Mouse (Mus musculus) liver, embryonic 14 days (tissue): ENCODE data around the gene Etv1. TPM values are rescaled to one million over a fixed set of nuclear protein-coding genes. Genes with fewer than 3 reads are reported as not detected.

ENCODE experiments used
- polyA plus RNA-seq: library from polyadenylated mRNA; depleted of rRNA; stranded (reverse); fragments of >200 nt; gene quantifications from 2 replicates; pipeline ENCODE4 v1.2.3, GENCODE M21; 2012; rRNA removed

The Etv1 gene
- polyA plus RNA-seq, result 0.18 and 0.28 TPM in 2 replicates

GRCm38 (mm10) chr12:38779186-38779777 is at the start of gene Etv1:
Etv1 (plus strand) TSS chr12:38779380.

